Mouse (Mus musculus) embryonic facial prominence, embryonic 14.5 days (tissue): ENCODE measurements around the gene Diaph3. TPM values are rescaled to one million over a fixed set of nuclear protein-coding genes. Genes with fewer than 3 reads are reported as not detected.

Experiments used
- ATAC-seq: fragments of 200-750 bp; cut with Nextera tagmentation; 2 replicates; pipeline ENCODE4 v1.8.0; 2017; ENCODE audit warnings: low read depth, moderate number of reproducible peaks, moderate TSS enrichment
- DNase-seq: peaks from one replicate; pipeline ENCODE4 v3.0.0-alpha.2; 2015; ENCODE audit warnings: low spot score
- H3K27ac ChIP-seq: fragments of 300-500 bp; sonication (generic); replicated peaks from 2 replicates; pipeline ENCODE4 v1.5.1; 2014; ENCODE audit warnings: low read depth, mild to moderate bottlenecking, low read length, moderate library complexity
- H3K27me3 ChIP-seq: fragments of 300-500 bp; sonication (generic); replicated peaks from 2 replicates; pipeline ENCODE4 v1.6.1; 2014; ENCODE audit warnings: low read length; ENCODE audit not compliant: control insufficient read depth, insufficient read depth
- H3K36me3 ChIP-seq: fragments of 300-500 bp; sonication (generic); 2 replicates; pipeline ENCODE4 v1.6.1; 2014; ENCODE audit warnings: low read length, mixed read lengths; ENCODE audit not compliant: control insufficient read depth, insufficient read depth
- H3K4me1 ChIP-seq: fragments of 300-500 bp; sonication (generic); 2 replicates; pipeline ENCODE4 v1.6.1; 2014; ENCODE audit warnings: antibody characterized with exemption, low read length; ENCODE audit not compliant: control insufficient read depth, insufficient read depth
- H3K4me2 ChIP-seq: fragments of 300-500 bp; sonication (generic); 2 replicates; pipeline ENCODE4 v1.6.1; 2014; ENCODE audit warnings: low read depth, mild to moderate bottlenecking, low read length, moderate library complexity, mixed read lengths
- H3K4me3 ChIP-seq: fragments of 300-500 bp; sonication (generic); 2 replicates; pipeline ENCODE4 v1.5.1; 2014; ENCODE audit warnings: low read depth, mild to moderate bottlenecking, low read length
- H3K9ac ChIP-seq: fragments of 300-500 bp; sonication (generic); 2 replicates; pipeline ENCODE4 v1.6.1; 2014; ENCODE audit warnings: low read depth, mild to moderate bottlenecking, low read length, moderate library complexity, mixed read lengths
- H3K9me3 ChIP-seq: fragments of 300-500 bp; sonication (generic); 2 replicates; pipeline ENCODE4 v1.6.1; 2016; ENCODE audit warnings: low read length; ENCODE audit not compliant: control insufficient read depth
- WGBS: fragments of 180-500 bp; shearing (Covaris S2); extraction: QIAGEN DNeasy Blood & Tissue Kit; methylation state at CpG from one replicate; pipeline ENCODE4 v1.1.7; 2014; 5-methylcytosine and 5-hydroxymethylcytosine counted together
- polyA plus RNA-seq: library from polyadenylated mRNA; unstranded; fragments of >200 nt; fragmentation: Nextera tagmentation; extraction: Ambion mirVana; gene quantifications from 2 replicates; pipeline ENCODE4 v1.2.1, GENCODE M21; 2014

Gene Diaph3
- polyA plus RNA-seq, 1 experiment from 2014 or later: 9.5 TPM

- H3K27ac ChIP-seq: no peak overlapping the region
- no peaks in the 10 kb centered on the region for H3K36me3 ChIP-seq
- H3K27me3 ChIP-seq: no peaks in the 10 kb centered on the region
- DNase-seq (no peak), ATAC-seq (no peak)
- H3K4me3 ChIP-seq: no peak overlapping the region
- no peaks in the 10 kb centered on the region for H3K9me3 ChIP-seq
- no peak overlapping the region for H3K4me2 ChIP-seq
- no peak overlapping the region for H3K9ac ChIP-seq
- no peaks in the 10 kb centered on the region for H3K4me1 ChIP-seq
- WGBS: 82% methylated on average over 11 of the region's 11 CpGs
These were observed 279.6 kb downstream of the Diaph3 start for GRCm38 (mm10) chr14:86861277-86861946.

- ATAC-seq (no peak), DNase-seq (no peak)
- H3K27me3 ChIP-seq: no peaks in the 10 kb centered on the region
- H3K27ac ChIP-seq: no peak overlapping the region
- 85% methylated on average over 4 of the region's 4 CpGs for WGBS
- no peak overlapping the region for H3K4me2 ChIP-seq
- no peaks in the 10 kb centered on the region for H3K36me3 ChIP-seq
- H3K9me3 ChIP-seq: no peaks in the 10 kb centered on the region
- H3K4me3 ChIP-seq: no peak overlapping the region
- no peaks in the 10 kb centered on the region for H3K4me1 ChIP-seq
- H3K9ac ChIP-seq: no peak overlapping the region
These were observed 293.8 kb downstream of the Diaph3 start for GRCm38 (mm10) chr14:86847154-86847810.

- H3K9ac ChIP-seq: no peak overlapping the region
- WGBS: 91% methylated on average over 3 of the region's 3 CpGs
- H3K27me3 ChIP-seq: no peaks in the 10 kb centered on the region
- no peaks in the 10 kb centered on the region for H3K9me3 ChIP-seq
- ATAC-seq: no peak
- no peak overlapping the region for H3K27ac ChIP-seq
- H3K4me1 ChIP-seq: no peaks in the 10 kb centered on the region
- H3K4me2 ChIP-seq: no peak overlapping the region
- H3K4me3 ChIP-seq: no peak overlapping the region
- H3K36me3 ChIP-seq: no peaks in the 10 kb centered on the region
- no peak for DNase-seq
These were observed 297.0 kb downstream of the Diaph3 start for GRCm38 (mm10) chr14:86844075-86844474.

GRCm38 (mm10) chr14:86837642-86838041 is 303.4 kb downstream of the Diaph3 start:
- ATAC-seq: no peak
- no peaks in the 10 kb centered on the region for H3K36me3 ChIP-seq
- 60% methylated on average over 2 of the region's 2 CpGs for WGBS

GRCm38 (mm10) chr14:86834851-86835250 is 306.2 kb downstream of the Diaph3 start:
- ATAC-seq: no peak
- H3K4me3 ChIP-seq: no peak overlapping the region
- H3K27ac ChIP-seq: no peak overlapping the region
- DNase-seq: no peak
- H3K36me3 ChIP-seq: no peaks in the 10 kb centered on the region
- H3K4me2 ChIP-seq: no peak overlapping the region
- no peak overlapping the region for H3K9ac ChIP-seq
- no peaks in the 10 kb centered on the region for H3K9me3 ChIP-seq
- WGBS: 82% methylated on average over 2 of the region's 2 CpGs
- no peaks in the 10 kb centered on the region for H3K27me3 ChIP-seq
- H3K4me1 ChIP-seq: no peaks in the 10 kb centered on the region

More at GRCm38 (mm10) chr14:86837642-86838041, 303.4 kb downstream of the Diaph3 start:
- no peak overlapping the region for H3K9ac ChIP-seq
- no peaks in the 10 kb centered on the region for H3K9me3 ChIP-seq
- DNase-seq: no peak
- H3K4me1 ChIP-seq: no peaks in the 10 kb centered on the region
- H3K4me2 ChIP-seq: no peak overlapping the region
- no peaks in the 10 kb centered on the region for H3K27me3 ChIP-seq
- no peak overlapping the region for H3K27ac ChIP-seq
- H3K4me3 ChIP-seq: no peak overlapping the region

GRCm38 (mm10) chr14:86834269-86834668 is 306.8 kb downstream of the Diaph3 start:
- no peaks in the 10 kb centered on the region for H3K36me3 ChIP-seq
- no peak overlapping the region for H3K9ac ChIP-seq
- no peaks in the 10 kb centered on the region for H3K9me3 ChIP-seq
- 91% methylated on average over 6 of the region's 6 CpGs for WGBS
- H3K27ac ChIP-seq: no peak overlapping the region
- ATAC-seq (no peak), DNase-seq (no peak)
- H3K4me3 ChIP-seq: no peak overlapping the region
- no peaks in the 10 kb centered on the region for H3K27me3 ChIP-seq
- H3K4me2 ChIP-seq: no peak overlapping the region
- no peaks in the 10 kb centered on the region for H3K4me1 ChIP-seq

- DNase-seq: no peak
- Histone ChIP-seq H3K9me3 (no peaks in the 10 kb centered on the region), H3K9ac (no peak overlapping the region), H3K27me3 (no peaks in the 10 kb centered on the region), H3K36me3 (no peaks in the 10 kb centered on the region), H3K27ac (no peak overlapping the region), H3K4me2 (no peak overlapping the region), H3K4me3 (no peak overlapping the region), H3K4me1 (no peaks in the 10 kb centered on the region)
- 73% methylated on average over 4 of the region's 4 CpGs for WGBS
- no peak for ATAC-seq
These were observed 308.0 kb downstream of the Diaph3 start for GRCm38 (mm10) chr14:86833003-86833402.

GRCm38 (mm10) chr14:86816246-86816645 is 324.8 kb downstream of the Diaph3 start:
- Histone ChIP-seq H3K4me3 (no peak overlapping the region), H3K4me2 (no peak overlapping the region), H3K36me3 (no peaks in the 10 kb centered on the region), H3K27me3 (no peaks in the 10 kb centered on the region), H3K9ac (no peak overlapping the region), H3K27ac (no peak overlapping the region), H3K9me3 (no peaks in the 10 kb centered on the region), H3K4me1 (no peaks in the 10 kb centered on the region)
- no peak for ATAC-seq
- DNase-seq: no peak
- WGBS: 94% methylated on average over 4 of the region's 4 CpGs
